Mouse (Mus musculus): ENCODE data around the gene Tspan8. TPM values are rescaled to one million over a fixed set of nuclear protein-coding genes. Genes with fewer than 3 reads are reported as not detected.

Gene Tspan8
- polyA plus RNA-seq, 1 experiment, result 0.20 TPM

DNA sequence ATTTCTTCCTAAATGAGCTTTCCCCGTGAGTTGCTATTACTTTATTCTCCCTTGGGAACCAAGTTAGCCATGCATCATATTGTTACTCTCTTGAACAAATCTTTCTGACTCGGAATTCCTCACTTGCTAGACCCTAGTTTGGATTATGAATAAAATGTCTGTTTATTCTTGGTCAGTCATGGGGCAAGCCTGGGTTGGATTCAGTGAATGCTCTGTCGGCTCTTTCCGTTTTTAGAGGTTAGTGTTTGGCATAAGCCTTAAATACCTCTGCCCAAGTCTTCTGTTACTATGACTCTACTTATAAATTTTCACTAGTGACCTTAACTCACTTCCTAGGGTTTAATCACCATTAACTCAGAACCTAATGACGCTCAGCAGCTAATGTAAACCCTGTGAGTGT is 5.1 kb upstream of the Tspan8 start:
- DNase-seq, result no peak
- 50% methylated on average over 5 of the region's 5 CpGs for WGBS
- H3K4me3 ChIP-seq (replicated peaks; ENCODE audit: insufficient read depth, low read depth, low read length), result no peak overlapping the region
- no peak overlapping the region for H3K27ac ChIP-seq (ENCODE audit: insufficient read depth, low read length)
- TF ChIP-seq POLR2A (IDR thresholded peaks at IDR 0.05; ENCODE audit: borderline replicate concordance, insufficient read depth, low read length) (no peak), CTCF (IDR thresholded peaks at IDR 0.05; ENCODE audit: borderline replicate concordance, insufficient read depth, low read depth, low read length) (no peak)
- H3K4me1 ChIP-seq (ENCODE audit: control insufficient read depth, insufficient read depth, low read length), result no peaks in the 10 kb centered on the region
- no peaks in the 10 kb centered on the region for H3K27me3 ChIP-seq (ENCODE audit: control insufficient read depth, insufficient read depth, low read length)

DNA sequence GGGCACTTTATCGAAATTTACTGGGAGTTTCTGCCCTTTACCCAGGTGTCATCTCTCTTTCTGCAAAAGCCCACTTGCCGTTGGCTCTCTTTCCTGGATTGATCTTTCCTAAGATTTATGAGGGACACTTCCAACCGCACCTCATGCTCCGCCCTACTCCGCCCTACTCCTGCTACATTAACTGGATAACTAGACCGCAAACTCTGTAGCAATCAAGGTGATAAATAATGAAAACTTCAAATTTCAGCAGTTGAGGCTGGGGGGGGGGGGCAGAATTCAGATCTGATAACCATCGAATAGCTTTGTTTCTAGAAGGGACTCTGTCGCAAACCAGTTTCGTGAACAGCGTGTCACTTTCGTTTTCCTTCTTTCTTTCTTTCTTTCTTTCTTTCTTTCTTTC is 1.8 kb upstream of the Tspan8 start:
- no peak overlapping the region for H3K27ac ChIP-seq (ENCODE audit: insufficient read depth, low read length)
- no peaks in the 10 kb centered on the region for H3K27me3 ChIP-seq (ENCODE audit: control insufficient read depth, insufficient read depth, low read length)
- no peak for TF ChIP-seq POLR2A (IDR thresholded peaks at IDR 0.05; ENCODE audit: borderline replicate concordance, insufficient read depth, low read length)
- TF ChIP-seq CTCF (IDR thresholded peaks at IDR 0.05; ENCODE audit: borderline replicate concordance, insufficient read depth, low read depth, low read length), result no peak
- no peaks in the 10 kb centered on the region for H3K4me1 ChIP-seq (ENCODE audit: control insufficient read depth, insufficient read depth, low read length)
- 94% methylated on average over 11 of the region's 11 CpGs for WGBS
- no peak overlapping the region for H3K4me3 ChIP-seq (replicated peaks; ENCODE audit: insufficient read depth, low read depth, low read length)
- DNase-seq, result no peak

DNA sequence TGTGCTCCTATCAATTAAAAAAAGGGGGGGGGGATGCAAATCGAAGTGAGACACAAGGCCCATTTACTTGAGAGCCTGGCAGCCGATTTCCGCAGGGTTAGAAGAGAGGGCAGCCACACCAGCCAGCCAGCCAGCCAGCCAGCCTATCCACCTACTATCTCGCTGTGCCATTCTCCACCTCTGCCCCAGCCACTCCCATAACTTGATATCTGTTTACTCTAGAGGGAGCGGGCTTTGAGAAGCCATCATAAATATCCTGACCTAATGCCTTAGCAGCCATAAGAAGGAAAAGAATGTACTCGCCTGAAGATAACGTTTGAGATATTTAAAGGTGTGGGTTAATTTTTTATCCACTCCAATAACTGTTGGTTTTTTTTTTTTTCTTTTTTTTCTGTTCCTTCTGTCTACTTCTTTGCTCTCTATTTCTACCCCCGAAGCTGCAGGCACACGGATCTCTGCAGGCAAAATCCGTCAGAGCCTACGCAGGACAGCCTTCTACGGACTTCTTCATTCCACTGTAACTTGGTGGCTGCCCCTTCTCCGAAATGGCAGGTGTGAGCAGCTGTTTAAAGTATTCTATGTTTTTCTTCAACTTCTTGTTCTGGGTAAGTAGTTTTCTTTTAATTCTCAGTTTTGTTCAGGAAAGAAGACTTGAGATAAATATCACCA is 558 bp downstream of the Tspan8 start:
- H3K27me3 ChIP-seq (ENCODE audit: control insufficient read depth, insufficient read depth, low read length), result no peaks in the 10 kb centered on the region
- TF ChIP-seq CTCF (IDR thresholded peaks at IDR 0.05; ENCODE audit: borderline replicate concordance, insufficient read depth, low read depth, low read length) (no peak), POLR2A (IDR thresholded peaks at IDR 0.05; ENCODE audit: borderline replicate concordance, insufficient read depth, low read length) (no peak)
- H3K27ac ChIP-seq (ENCODE audit: insufficient read depth, low read length), result no peak overlapping the region
- WGBS, result 77% methylated on average over 13 of the region's 13 CpGs
- no peak for DNase-seq
- no peak overlapping the region for H3K4me3 ChIP-seq (replicated peaks; ENCODE audit: insufficient read depth, low read depth, low read length)
- H3K4me1 ChIP-seq (ENCODE audit: control insufficient read depth, insufficient read depth, low read length), result no peaks in the 10 kb centered on the region

GRCm38 (mm10) chr10:115825289-115825688 is 8.7 kb downstream of the Tspan8 start:
- Histone ChIP-seq H3K27ac (ENCODE audit: insufficient read depth, low read length) (no peak overlapping the region), H3K27me3 (ENCODE audit: control insufficient read depth, insufficient read depth, low read length) (no peaks in the 10 kb centered on the region), H3K4me1 (ENCODE audit: control insufficient read depth, insufficient read depth, low read length) (no peaks in the 10 kb centered on the region), H3K4me3 (replicated peaks; ENCODE audit: insufficient read depth, low read depth, low read length) (no peak overlapping the region)
- DNase-seq, result no peak
- 87% methylated on average over 7 of the region's 7 CpGs for WGBS
- TF ChIP-seq POLR2A (IDR thresholded peaks at IDR 0.05; ENCODE audit: borderline replicate concordance, insufficient read depth, low read length), result no peak
- no peak for TF ChIP-seq CTCF (IDR thresholded peaks at IDR 0.05; ENCODE audit: borderline replicate concordance, insufficient read depth, low read depth, low read length)

DNA sequence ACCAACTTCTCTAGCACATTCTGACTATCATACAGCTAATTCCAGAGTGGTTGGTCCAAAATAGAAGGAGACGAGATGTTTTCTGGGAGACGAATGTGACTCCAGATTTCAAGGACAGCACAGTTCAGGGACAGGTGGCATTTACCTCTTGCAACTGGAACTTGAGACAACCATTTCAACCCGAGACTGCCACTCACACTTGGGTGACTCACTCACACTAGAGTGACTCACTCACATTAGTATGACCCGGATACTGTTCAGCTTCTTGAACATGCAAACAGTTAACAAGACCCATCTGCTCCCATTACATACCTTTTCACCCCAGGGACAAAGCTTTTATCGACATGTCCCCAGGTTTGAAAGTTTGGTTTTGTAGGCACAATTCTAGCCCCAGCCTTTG is 12.2 kb downstream of the Tspan8 start:
- H3K27ac ChIP-seq (ENCODE audit: insufficient read depth, low read length), result no peak overlapping the region
- no peaks in the 10 kb centered on the region for H3K4me1 ChIP-seq (ENCODE audit: control insufficient read depth, insufficient read depth, low read length)
- DNase-seq, result no peak
- WGBS, result 87% methylated on average over 5 of the region's 5 CpGs
- H3K27me3 ChIP-seq (ENCODE audit: control insufficient read depth, insufficient read depth, low read length), result no peaks in the 10 kb centered on the region
- no peak overlapping the region for H3K4me3 ChIP-seq (replicated peaks; ENCODE audit: insufficient read depth, low read depth, low read length)
- TF ChIP-seq POLR2A (IDR thresholded peaks at IDR 0.05; ENCODE audit: borderline replicate concordance, insufficient read depth, low read length) (no peak), CTCF (IDR thresholded peaks at IDR 0.05; ENCODE audit: borderline replicate concordance, insufficient read depth, low read depth, low read length) (no peak)

DNA sequence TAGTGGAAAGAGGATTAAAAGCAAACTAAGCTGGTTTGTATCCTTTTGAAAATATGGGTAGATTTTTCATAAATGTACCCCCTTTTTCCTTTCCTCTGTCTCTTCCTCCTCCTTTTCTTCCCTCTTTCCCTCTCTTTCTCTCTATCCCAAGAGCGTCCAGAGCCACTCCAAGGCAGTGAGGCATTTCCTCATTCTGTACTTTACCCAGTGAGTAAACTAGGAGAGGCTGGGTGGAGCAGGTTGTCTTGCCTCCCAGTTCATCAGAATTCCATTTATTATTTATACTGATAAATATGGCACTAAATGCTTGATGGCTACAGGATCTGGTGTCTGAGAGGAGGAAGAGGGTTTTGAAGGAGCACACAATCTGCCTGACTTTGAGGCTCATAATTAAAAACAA is 13.1 kb downstream of the Tspan8 start:
- no peak for DNase-seq
- WGBS, result 90% methylated on average over 1 of the region's 1 CpGs
- H3K4me1 ChIP-seq (ENCODE audit: control insufficient read depth, insufficient read depth, low read length), result no peaks in the 10 kb centered on the region
- no peak overlapping the region for H3K27ac ChIP-seq (ENCODE audit: insufficient read depth, low read length)
- H3K4me3 ChIP-seq (replicated peaks; ENCODE audit: insufficient read depth, low read depth, low read length), result no peak overlapping the region
- TF ChIP-seq POLR2A (IDR thresholded peaks at IDR 0.05; ENCODE audit: borderline replicate concordance, insufficient read depth, low read length) (no peak), CTCF (IDR thresholded peaks at IDR 0.05; ENCODE audit: borderline replicate concordance, insufficient read depth, low read depth, low read length) (no peak)
- no peaks in the 10 kb centered on the region for H3K27me3 ChIP-seq (ENCODE audit: control insufficient read depth, insufficient read depth, low read length)

DNA sequence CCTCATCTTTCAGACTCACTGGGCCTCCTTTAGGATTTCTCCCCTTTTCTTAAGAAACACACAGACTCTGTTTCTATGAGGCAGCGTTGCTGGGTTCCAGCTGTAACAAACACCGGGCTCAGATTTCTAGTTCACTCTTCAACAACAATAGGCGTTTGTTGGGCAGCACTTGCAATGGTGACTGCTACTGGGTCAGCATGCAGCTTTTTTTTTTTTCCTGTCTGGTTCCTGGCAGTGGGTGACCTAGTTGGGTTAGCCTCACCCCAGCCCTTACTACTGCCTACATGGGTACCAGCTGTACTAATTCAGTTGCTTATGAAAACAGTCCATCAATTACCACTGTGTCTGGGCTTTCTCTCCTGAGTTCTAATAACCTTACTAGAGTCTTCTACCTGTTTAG is 14.1 kb downstream of the Tspan8 start:
- H3K27me3 ChIP-seq (ENCODE audit: control insufficient read depth, insufficient read depth, low read length), result no peaks in the 10 kb centered on the region
- 49% methylated on average over 3 of the region's 3 CpGs for WGBS
- H3K4me1 ChIP-seq (ENCODE audit: control insufficient read depth, insufficient read depth, low read length), result no peaks in the 10 kb centered on the region
- TF ChIP-seq CTCF (IDR thresholded peaks at IDR 0.05; ENCODE audit: borderline replicate concordance, insufficient read depth, low read depth, low read length), result no peak
- TF ChIP-seq POLR2A (IDR thresholded peaks at IDR 0.05; ENCODE audit: borderline replicate concordance, insufficient read depth, low read length), result no peak
- H3K27ac ChIP-seq (ENCODE audit: insufficient read depth, low read length), result no peak overlapping the region
- H3K4me3 ChIP-seq (replicated peaks; ENCODE audit: insufficient read depth, low read depth, low read length), result no peak overlapping the region
- DNase-seq, result no peak

DNA sequence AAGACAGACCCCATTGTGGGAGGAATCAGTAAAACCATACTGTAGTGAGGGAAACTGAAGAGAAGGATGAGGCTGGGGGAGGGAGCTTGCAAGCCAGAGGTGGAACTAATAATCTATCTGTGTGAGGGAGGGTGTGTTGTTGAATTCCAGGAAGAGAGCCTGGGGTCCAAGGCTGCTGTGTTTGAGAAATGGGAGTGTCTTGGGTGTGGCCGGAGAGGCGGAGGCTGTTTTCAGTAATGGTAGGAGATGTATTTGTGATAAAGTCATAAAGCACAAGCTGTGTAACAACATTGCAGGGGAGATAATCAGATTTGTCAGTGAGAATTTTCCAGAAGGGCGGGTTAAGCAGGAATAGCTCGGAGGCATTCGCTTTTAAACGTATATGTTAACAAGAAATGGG is 17.4 kb downstream of the Tspan8 start:
- DNase-seq, result no peak
- WGBS, result 90% methylated on average over 6 of the region's 6 CpGs
- no peaks in the 10 kb centered on the region for H3K27me3 ChIP-seq (ENCODE audit: control insufficient read depth, insufficient read depth, low read length)
- no peak overlapping the region for H3K27ac ChIP-seq (ENCODE audit: insufficient read depth, low read length)
- no peak overlapping the region for H3K4me3 ChIP-seq (replicated peaks; ENCODE audit: insufficient read depth, low read depth, low read length)
- TF ChIP-seq POLR2A (IDR thresholded peaks at IDR 0.05; ENCODE audit: borderline replicate concordance, insufficient read depth, low read length) (no peak), CTCF (IDR thresholded peaks at IDR 0.05; ENCODE audit: borderline replicate concordance, insufficient read depth, low read depth, low read length) (no peak)
- H3K4me1 ChIP-seq (ENCODE audit: control insufficient read depth, insufficient read depth, low read length), result no peaks in the 10 kb centered on the region

Measured in cerebellum, adult 2 months (tissue).